Mouse (Mus musculus) lung, postnatal 36 days (tissue): ENCODE results near the gene Rpp25l.

ENCODE experiments used
- DNase-seq: peaks from one replicate; pipeline ENCODE4 v3.0.0; 2022; ENCODE audit warnings: mixed read lengths

Rpp25l gene

GRCm38 (mm10) chr4:41713197-41714067, at the start of gene Rpp25l:
TSS of gene Rpp25l (minus strand) at chr4:41713534.
- DNase-seq: peak; percentile 88

DNA sequence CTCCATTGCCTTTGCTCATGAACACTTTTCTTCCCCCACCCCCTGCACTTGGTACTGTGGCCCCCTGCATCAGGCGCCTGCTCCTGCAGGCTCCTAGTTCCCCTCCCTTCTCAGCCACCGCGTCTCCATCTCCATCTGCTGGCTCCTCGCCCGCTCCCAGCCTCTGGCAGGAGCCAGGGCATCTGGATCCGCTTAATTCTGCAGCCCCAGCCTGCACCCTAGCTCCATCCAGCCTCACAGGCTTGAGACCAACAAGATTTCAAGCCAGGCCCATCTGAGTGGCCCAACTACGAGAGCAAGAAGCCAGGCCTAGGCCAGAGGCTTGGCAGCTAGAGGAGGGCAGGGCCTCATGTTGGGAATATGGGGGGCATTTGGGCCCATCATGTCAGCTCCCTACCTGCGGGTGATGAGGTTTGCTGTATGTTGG, 49.4 kb upstream of the Rpp25l start:
- DNase-seq: peak; percentile 46

GRCm38 (mm10) chr4:41762099-41762687, 48.9 kb upstream of the Rpp25l start:
- no peak for DNase-seq

DNA sequence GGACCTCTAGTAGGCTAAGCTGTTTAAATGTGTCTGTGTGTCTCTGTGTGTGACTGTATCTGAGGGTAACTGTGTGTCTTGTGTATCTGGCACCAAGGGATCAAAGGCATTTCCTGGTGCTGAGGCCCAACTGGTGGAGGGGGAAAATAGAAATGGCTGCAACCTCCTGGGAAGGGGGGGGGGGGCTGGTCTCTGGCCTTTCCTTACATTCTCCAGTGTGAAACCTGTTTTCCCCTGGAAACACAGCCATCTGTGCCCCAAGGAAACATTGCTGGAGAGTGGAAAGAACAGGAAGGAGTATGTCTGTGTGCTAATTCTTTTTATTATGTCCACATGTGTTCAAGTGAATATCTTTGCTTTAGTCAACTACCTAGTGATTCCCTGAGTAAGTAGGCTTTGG, 48.3 kb upstream of the Rpp25l start:
- DNase-seq: no peak

GRCm38 (mm10) chr4:41760911-41761310, 47.6 kb upstream of the Rpp25l start:
- DNase-seq: no peak

DNA sequence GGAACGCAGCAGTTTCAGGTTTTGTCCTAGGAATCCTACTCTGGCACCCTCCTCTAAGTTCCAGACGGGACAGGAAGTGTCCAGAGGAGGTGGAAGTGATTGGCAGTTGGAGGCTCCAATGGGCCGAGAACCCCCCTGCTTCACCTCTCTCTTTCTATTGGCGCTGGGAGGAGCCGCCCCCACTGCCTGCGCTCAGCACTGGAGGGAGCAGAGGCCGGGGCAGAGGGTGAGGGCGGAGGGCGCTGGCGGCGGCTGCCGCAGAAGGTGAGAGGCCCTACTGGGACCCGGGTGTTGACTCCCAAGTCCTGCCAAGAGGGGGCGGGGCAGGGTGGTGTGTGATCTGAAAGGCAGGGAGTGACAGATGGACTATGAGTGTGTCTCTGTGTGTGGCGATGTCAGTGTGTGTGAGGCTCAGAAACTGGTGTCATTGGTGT, 47.0 kb upstream of the Rpp25l start:
- DNase-seq: peak; percentile 97

GRCm38 (mm10) chr4:41759656-41760287, 46.4 kb upstream of the Rpp25l start:
- no peak for DNase-seq

DNA sequence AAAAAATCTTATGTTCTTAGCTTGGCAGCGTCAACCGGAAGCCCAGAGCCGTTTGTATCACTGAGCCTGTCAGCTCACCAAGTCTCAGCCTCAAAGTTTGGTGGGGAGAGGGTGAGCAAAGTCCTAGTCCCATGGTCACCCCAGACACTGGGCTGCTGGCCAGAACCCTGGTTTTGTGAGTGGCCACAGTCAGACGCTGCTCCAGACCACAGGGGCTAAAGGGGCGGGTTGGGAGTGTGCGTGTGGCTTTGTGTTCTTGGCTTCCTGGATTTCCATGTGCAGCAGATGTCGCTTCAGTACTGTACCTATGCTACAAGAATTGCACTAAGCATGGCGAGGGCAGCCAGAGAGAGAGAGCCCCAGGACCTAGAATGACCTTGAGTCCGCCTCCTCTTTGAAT, 45.9 kb upstream of the Rpp25l start:
- DNase-seq: no peak

GRCm38 (mm10) chr4:41758701-41759100, 45.4 kb upstream of the Rpp25l start:
- DNase-seq: no peak

DNA sequence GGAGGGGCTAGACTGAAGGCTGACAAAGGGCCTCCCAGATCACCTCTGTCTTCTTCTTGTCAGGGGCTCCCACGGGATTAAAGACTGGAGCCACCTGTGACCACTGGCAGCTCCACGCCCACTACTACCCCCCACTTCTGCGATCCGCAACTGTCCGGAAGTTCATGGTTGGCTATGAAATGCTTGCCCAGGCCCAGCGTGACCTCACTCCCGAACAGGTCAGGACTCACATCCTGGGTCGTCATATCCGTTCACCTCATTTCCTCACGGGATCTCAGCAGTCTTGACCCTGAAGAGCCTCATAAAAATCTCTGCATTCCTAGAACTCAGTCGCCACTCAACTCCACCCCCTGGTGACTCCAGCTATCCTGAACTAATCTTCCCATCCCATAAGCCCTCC, 44.7 kb upstream of the Rpp25l start:
- DNase-seq: no peak

- no peak for DNase-seq
Measured at GRCm38 (mm10) chr4:41757321-41757720, 44.0 kb upstream of the Rpp25l start.

- no peak for DNase-seq
Measured at GRCm38 (mm10) chr4:41756440-41756839, 43.1 kb upstream of the Rpp25l start.

GRCm38 (mm10) chr4:41755338-41756305, 42.3 kb upstream of the Rpp25l start, which contains the start of gene Sigmar1:
TSS of gene Sigmar1 (minus strand) at chr4:41756157.
- peak; percentile 91 for DNase-seq

- peak; percentile 83 for DNase-seq
Measured at GRCm38 (mm10) chr4:41754797-41755337, 41.5 kb upstream of the Rpp25l start, which contains the start of gene Galt. TSS of gene Galt (plus strand) at chr4:41755228.

DNA sequence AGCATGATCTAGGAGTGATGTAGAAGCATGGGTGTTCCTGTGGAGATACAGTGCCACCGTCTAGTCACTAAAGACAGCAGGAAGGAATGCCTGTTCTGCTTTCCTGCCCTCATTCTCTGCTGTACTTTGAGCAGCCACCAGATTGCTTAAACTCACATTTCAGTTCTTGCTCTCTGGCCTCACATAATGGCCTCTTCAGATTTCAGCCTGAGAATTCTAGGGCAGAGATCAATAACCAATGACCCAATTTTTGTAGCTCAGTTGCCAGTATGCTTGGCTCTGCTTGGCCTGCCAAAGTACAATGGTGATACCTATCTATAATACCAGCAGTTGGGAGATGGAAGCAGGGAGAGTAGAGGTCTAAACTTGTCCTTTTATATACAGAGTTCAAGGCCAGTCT, 31.7 kb upstream of the Rpp25l start:
- DNase-seq: no peak

DNA sequence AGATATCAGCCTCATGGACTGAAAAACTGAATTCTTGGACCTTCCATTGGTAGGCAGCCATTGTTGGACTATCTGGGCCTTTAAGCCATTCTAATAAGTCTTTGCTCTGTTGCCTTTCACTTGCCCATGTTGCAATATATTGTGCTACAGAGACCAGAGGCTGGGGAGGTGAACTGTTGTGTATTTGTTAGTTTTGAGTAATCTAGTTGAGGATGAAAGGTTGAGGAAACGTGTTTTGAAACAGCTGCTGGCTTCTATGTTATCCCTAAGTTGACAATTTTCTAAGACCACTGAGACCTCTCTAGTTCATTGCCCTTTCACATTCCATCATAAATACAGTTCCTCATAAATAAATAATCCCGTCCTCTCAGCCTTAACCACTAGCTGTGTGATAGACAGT, 30.8 kb upstream of the Rpp25l start:
- DNase-seq: no peak

- DNase-seq: peak; percentile 97
Measured at GRCm38 (mm10) chr4:41741158-41741560, 27.8 kb upstream of the Rpp25l start.

DNA sequence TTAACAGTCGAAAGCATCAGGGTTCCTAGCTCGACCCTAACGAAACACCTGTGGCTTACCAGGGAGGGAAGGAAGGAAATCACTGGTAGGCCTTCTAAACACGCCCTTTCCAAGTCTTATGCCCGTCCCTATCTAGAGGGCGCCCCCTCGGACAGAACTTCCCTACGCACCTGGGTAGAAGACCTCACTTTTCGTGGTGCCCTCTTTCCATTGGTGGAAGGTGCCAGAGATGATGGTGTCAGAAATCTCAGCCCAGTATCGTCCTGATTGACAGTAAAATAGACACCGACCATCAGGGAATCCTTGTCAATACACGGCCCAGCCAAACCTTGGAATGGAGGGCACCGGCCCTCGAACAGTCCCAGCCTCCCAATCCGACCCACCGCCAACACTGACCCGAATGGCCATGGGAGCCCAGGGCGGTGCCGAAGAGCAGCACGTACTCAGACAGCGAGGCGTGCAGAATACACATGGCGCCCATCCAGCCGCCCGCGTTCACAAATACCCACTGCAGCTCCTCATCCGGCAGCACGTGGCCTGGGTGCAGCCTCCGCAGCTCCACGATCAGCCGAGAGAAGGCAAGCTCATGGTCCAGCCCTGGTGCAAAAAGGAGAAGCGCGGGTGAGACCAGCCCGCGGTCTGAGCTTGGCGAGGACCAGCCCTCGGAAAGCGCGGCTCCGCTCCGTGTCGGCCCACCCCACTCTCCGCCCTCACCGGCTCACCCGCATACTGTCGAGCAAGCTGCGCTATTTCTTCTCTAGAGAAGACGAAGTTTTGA, 27.2 kb upstream of the Rpp25l start:
- peak; percentile 71 for DNase-seq

GRCm38 (mm10) chr4:41739260-41739659, 25.9 kb upstream of the Rpp25l start:
- no peak for DNase-seq

- no peak for DNase-seq
Measured at GRCm38 (mm10) chr4:41738256-41738603, 24.9 kb upstream of the Rpp25l start.

DNA sequence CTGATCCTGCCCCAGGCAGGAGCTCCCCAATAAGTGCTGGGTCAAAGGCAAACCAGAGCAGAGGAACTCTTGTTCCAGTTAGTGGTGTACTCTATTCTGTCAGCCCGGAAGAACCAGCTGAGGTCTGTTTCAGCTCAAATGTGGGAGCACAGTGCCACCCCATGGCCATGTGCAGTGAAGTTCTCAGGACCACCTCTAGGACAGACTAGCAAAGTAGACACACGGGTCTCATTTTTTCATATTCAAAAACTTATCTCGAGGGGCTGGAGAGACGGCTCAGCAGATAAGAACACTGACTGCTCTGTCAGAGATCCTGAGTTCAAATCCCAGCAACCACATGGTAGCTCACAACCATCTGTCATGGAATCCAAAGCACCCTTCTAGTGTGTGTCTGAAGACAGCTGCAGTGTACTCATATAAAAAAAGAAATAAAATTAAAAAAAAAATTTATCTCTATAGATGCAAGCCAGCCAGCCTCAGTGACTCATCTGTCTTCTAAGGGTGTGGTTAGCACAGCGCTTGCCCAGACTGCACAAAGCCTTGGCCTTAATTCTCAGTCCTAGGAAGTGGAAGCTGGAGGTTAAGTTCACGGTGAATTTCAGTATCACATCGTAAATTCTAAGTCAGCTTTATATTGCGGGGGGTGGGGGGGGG, 24.4 kb upstream of the Rpp25l start:
- peak; percentile 86 for DNase-seq
